Mouse (Mus musculus): Measurements from ENCODE around the gene Tifab. TPM values are rescaled to one million over a fixed set of nuclear protein-coding genes. Genes with fewer than 3 reads are reported as not detected.

Gene Tifab
- polyA plus RNA-seq, 1 experiment, result 0.18 TPM

DNA sequence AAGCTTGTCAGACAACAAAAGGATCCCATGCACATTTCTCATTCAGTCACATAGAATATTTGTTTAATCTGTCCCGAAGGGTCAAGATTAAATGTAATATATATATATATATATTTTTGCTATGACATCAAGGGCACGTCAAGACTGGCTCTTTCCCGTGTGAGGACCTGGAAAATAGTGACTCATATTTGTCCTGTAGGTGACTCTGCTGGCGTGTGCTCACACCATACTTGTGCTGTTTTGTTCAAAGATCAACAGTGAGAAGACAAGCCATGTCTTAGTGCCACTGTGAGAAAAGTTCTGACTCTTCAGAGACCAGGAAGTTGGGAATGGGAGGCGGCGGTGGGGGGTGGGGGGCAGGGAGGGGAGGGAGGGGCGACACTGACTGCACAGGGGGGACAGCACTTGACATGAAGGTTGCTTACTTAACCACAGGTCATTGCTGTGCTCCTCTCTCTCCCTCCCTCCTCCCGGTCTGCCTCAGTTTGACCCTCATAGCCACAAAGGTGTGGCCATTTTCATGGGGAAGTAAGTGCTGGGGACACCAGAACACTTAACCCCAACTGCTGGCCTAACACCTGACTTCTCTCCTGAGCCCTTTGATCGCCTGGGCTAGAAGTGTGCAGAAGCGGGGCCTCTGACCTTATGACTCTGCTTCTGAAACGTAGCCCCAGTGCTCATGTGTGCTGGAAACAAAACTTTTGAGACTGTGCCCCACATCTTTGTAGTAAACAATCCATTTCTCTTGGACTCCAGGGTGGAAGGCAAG is 36.1 kb downstream of the Tifab start:
- H3K9ac ChIP-seq (ENCODE audit: low read depth, poor library complexity, severe bottlenecking), result peak overlapping the region; percentile 19; the same call in 1 of the 2 replicates
- peak overlapping the region; percentile 15; the same call in 1 of the 2 replicates for H3K4me3 ChIP-seq (ENCODE audit: low read depth, low read length)
- H3K9me3 ChIP-seq (replicated peaks; ENCODE audit: control insufficient read depth, insufficient read depth, low read length, poor library complexity, severe bottlenecking), result no peaks in the 10 kb centered on the region
- TF ChIP-seq CTCF (IDR thresholded peaks at IDR 0.05; ENCODE audit: low read depth, low read length) (no peak), EP300 (IDR thresholded peaks at IDR 0.05; ENCODE audit: insufficient read depth, low read depth, low read length) (peak; percentile 88; the same call in 1 of the 2 replicates)
- H3K4me1 ChIP-seq (ENCODE audit: control insufficient read depth, insufficient read depth, low read length), result peaks cover 18% of the 10 kb centered on the region
- no peaks in the 10 kb centered on the region for H3K36me3 ChIP-seq (ENCODE audit: control insufficient read depth, insufficient read depth, low read length, poor library complexity, severe bottlenecking)
- peak overlapping the region; percentile 98 for H3K27ac ChIP-seq (ENCODE audit: insufficient read depth, low read length)
- H3K27me3 ChIP-seq (ENCODE audit: control insufficient read depth, insufficient read depth, low read length, poor library complexity, severe bottlenecking), result no peaks in the 10 kb centered on the region

DNA sequence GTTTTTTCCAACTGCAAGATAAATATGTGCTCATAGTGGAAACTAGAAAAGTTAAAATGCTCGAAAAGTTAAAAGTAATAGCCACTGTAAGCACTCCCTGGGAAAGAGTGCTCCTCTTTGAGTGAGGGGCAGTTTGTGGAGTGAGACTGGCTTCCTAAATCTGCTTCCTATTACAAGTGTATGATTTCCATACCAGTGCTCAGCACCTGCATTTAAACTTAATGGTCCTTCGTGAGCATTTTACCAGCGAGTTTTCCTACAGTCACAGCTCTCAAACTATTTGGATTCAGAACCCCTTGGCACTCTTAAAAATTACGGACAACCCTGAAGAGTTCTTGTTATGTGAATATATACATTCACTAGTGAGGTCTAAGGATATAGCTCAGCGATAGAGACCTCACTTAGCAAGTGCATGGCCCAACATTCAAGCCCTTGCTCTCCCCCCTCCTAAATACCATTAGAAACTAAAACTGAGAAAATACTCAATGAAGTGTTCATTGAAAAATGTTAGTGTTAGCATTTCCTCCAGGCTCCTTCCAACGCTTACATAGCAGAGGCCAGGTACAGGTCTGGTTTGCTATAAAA is 39.4 kb downstream of the Tifab start:
- no peaks in the 10 kb centered on the region for H3K9me3 ChIP-seq (replicated peaks; ENCODE audit: control insufficient read depth, insufficient read depth, low read length, poor library complexity, severe bottlenecking)
- H3K4me3 ChIP-seq (ENCODE audit: low read depth, low read length), result no peak overlapping the region
- H3K36me3 ChIP-seq (ENCODE audit: control insufficient read depth, insufficient read depth, low read length, poor library complexity, severe bottlenecking), result no peaks in the 10 kb centered on the region
- H3K27me3 ChIP-seq (ENCODE audit: control insufficient read depth, insufficient read depth, low read length, poor library complexity, severe bottlenecking), result no peaks in the 10 kb centered on the region
- TF ChIP-seq POLR2A (IDR thresholded peaks at IDR 0.05; ENCODE audit: insufficient read depth, low read length) (no peak), CTCF (IDR thresholded peaks at IDR 0.05; ENCODE audit: low read depth, low read length) (no peak), EP300 (IDR thresholded peaks at IDR 0.05; ENCODE audit: insufficient read depth, low read depth, low read length) (no peak)
- H3K4me1 ChIP-seq (ENCODE audit: control insufficient read depth, insufficient read depth, low read length), result peaks cover 5% of the 10 kb centered on the region
- H3K9ac ChIP-seq (ENCODE audit: low read depth, poor library complexity, severe bottlenecking), result no peak overlapping the region; the same call in 1 of the 2 replicates
- no peak overlapping the region for H3K27ac ChIP-seq (ENCODE audit: insufficient read depth, low read length)

DNA sequence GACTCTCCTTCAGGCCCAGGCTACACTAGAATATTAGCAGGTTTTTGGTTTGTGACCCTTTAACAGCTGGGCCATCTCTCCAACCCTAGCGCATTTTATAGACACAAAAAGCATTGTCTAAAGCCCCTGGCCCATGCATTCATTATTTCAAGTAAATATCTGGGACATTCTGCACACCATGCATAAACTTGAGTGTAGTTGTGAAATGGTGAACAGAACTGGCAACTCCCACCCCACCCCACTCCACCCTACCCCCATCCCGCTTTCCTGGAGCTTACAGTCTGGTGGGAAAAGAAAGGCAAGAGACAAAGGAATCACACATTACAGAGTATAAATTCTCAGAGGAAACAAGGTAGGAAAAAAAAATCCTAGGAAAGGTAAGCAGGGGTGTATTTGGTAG is 42.5 kb downstream of the Tifab start, which contains the start of gene H2afy:
Gene H2afy, minus strand, starts transcription at position 162 of the 400 bp plus-strand sequence.
- 0 out of 2 replicates have a peak within 1 kb of the TSS, but pooled peaks have one; percentile 18 for H3K27ac ChIP-seq (ENCODE audit: insufficient read depth, low read length)
- no peaks in the 10 kb centered on the region for H3K9me3 ChIP-seq (replicated peaks; ENCODE audit: control insufficient read depth, insufficient read depth, low read length, poor library complexity, severe bottlenecking)
- H3K27me3 ChIP-seq (ENCODE audit: control insufficient read depth, insufficient read depth, low read length, poor library complexity, severe bottlenecking), result no peaks in the 10 kb centered on the region
- TF ChIP-seq POLR2A (IDR thresholded peaks at IDR 0.05; ENCODE audit: insufficient read depth, low read length) (no peak), EP300 (IDR thresholded peaks at IDR 0.05; ENCODE audit: insufficient read depth, low read depth, low read length) (no peak), CTCF (IDR thresholded peaks at IDR 0.05; ENCODE audit: low read depth, low read length) (no peak)
- H3K4me1 ChIP-seq (ENCODE audit: control insufficient read depth, insufficient read depth, low read length), result peaks cover 2% of the 10 kb centered on the region
- peak within 1 kb of the TSS; percentile 99 for H3K9ac ChIP-seq (ENCODE audit: low read depth, poor library complexity, severe bottlenecking)
- H3K4me3 ChIP-seq (ENCODE audit: low read depth, low read length), result peak within 1 kb of the TSS; percentile 68
- no peaks in the 10 kb centered on the region for H3K36me3 ChIP-seq (ENCODE audit: control insufficient read depth, insufficient read depth, low read length, poor library complexity, severe bottlenecking)

DNA sequence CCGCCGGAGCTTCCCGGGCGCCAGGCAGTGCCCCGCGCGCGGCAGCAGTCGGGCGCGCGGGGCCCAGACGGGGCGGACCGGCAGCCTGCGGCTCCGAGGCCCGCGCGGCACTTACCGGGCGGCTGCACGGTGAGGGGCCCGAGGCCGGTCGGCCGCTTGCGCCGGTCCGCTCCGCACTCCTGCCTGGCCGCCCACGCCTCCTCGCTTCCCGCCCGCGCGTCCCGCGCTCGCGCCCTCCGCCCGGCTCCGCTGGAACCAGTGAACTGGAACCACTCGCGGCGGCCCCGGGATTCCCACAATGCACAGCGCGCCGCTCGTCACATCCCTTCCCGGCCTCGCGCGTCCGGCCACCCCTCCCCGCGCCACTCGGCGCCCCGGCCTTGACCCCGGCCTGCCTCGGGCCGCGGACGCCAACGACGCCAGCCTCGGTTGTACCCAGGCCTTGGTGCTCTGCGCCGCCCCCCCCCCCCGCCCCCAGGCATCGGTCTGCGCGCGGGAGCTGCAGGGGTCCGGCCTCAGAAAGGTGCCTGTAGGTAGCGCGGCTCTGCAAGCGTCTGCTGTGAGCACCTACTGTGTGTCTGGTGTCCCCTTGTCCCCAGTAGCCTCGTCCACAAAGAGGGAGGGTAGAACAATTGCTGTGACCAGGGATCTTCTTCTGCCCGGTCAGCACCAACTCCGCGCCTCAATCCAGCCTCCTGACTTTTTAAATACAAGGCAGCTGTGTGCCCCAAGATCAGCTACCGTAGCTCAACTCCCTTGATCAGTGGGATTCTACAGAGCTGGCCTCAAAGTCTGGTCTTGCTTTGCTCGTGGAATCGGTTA is 43.2 kb downstream of the Tifab start:
- 0 out of 2 replicates have a peak overlapping the region, but pooled peaks have one; percentile 18 for H3K27ac ChIP-seq (ENCODE audit: insufficient read depth, low read length)
- no peak for TF ChIP-seq POLR2A (IDR thresholded peaks at IDR 0.05; ENCODE audit: insufficient read depth, low read length)
- TF ChIP-seq EP300 (IDR thresholded peaks at IDR 0.05; ENCODE audit: insufficient read depth, low read depth, low read length), result no peak
- no peak for TF ChIP-seq CTCF (IDR thresholded peaks at IDR 0.05; ENCODE audit: low read depth, low read length)
- no peaks in the 10 kb centered on the region for H3K36me3 ChIP-seq (ENCODE audit: control insufficient read depth, insufficient read depth, low read length, poor library complexity, severe bottlenecking)
- H3K27me3 ChIP-seq (ENCODE audit: control insufficient read depth, insufficient read depth, low read length, poor library complexity, severe bottlenecking), result no peaks in the 10 kb centered on the region
- H3K9me3 ChIP-seq (replicated peaks; ENCODE audit: control insufficient read depth, insufficient read depth, low read length, poor library complexity, severe bottlenecking), result no peaks in the 10 kb centered on the region
- H3K9ac ChIP-seq (ENCODE audit: low read depth, poor library complexity, severe bottlenecking), result peak overlapping the region; percentile 99
- H3K4me3 ChIP-seq (ENCODE audit: low read depth, low read length), result peak overlapping the region; percentile 68
- peaks cover 4% of the 10 kb centered on the region for H3K4me1 ChIP-seq (ENCODE audit: control insufficient read depth, insufficient read depth, low read length)

DNA sequence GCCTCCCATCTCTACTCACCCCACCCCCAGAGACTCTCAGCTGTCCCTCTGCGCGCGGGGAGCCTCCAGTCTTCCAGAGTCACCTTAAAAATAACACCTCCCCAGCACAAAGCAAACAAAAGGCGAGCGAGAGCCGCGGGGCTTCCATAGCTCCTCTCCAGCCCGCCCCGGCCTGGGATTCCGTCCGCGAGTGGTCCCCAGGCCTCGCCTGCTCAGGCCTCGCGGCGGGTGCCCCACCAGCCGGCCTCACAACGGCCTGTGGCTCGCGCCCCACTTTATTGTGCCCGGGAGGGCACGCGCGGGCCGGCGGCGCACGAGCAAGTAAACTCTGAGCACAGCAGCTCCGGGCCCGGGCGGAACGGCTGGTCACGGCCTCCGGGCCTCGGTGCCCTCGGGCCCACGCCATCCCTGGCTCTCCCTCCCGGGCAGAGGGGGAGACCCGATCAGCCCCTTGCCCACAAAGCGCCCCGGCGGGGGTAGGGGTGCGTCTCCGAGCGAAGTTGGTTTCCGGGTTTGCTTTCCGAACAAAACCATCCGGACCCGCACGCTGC is 44.0 kb downstream of the Tifab start:
- Histone ChIP-seq H3K36me3 (ENCODE audit: control insufficient read depth, insufficient read depth, low read length, poor library complexity, severe bottlenecking) (no peaks in the 10 kb centered on the region), H3K4me1 (ENCODE audit: control insufficient read depth, insufficient read depth, low read length) (peaks cover 4% of the 10 kb centered on the region), H3K4me3 (ENCODE audit: low read depth, low read length) (peak overlapping the region; percentile 68), H3K27me3 (ENCODE audit: control insufficient read depth, insufficient read depth, low read length, poor library complexity, severe bottlenecking) (no peaks in the 10 kb centered on the region), H3K27ac (ENCODE audit: insufficient read depth, low read length) (no peak overlapping the region), H3K9ac (ENCODE audit: low read depth, poor library complexity, severe bottlenecking) (peak overlapping the region; percentile 99), H3K9me3 (replicated peaks; ENCODE audit: control insufficient read depth, insufficient read depth, low read length, poor library complexity, severe bottlenecking) (no peaks in the 10 kb centered on the region)
- TF ChIP-seq POLR2A (IDR thresholded peaks at IDR 0.05; ENCODE audit: insufficient read depth, low read length) (no peak), CTCF (IDR thresholded peaks at IDR 0.05; ENCODE audit: low read depth, low read length) (no peak), EP300 (IDR thresholded peaks at IDR 0.05; ENCODE audit: insufficient read depth, low read depth, low read length) (no peak)
